Mouse (Mus musculus): ENCODE measurements around the gene Gm20708. TPM values are rescaled to one million over a fixed set of nuclear protein-coding genes. Genes with fewer than 3 reads are reported as not detected.

The Gm20708 gene
- polyA plus RNA-seq, 1 experiment = not detected

DNA sequence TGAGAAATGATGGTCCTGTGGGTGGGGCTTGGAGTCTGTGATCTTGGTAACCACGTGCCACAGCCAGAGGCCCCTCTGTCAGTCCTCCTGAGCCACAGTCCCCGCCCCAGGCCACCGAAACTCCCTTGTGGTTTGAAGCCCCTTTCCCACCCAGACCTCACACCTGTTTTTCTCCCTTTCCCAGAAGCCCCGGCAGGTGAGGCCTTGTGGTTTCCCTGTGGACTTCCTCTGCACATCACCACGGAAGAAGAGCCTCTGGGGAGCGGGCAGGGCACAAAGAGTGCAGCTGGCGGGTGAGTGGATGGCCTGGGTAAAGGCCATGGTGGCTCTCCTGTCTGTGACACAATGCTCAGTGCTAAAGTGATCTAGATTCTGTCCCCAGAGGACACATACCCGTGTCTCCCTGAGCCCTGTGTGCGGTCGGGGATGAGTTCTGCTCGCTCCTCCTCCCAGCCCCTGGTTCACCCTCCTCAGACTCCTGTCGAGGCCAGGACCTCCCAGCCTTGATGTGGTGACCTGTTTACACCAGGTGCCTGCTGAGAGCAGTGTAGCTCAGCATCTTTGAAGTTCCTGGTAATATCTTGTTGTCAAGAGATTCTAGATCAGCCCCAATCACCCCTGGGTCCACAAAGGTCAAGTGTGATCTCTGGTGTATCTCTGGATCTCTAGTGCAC lies 62.6 kb downstream of the Gm20708 start:
- Histone ChIP-seq H3K4me3 (ENCODE audit: insufficient read depth, low read depth, low read length) (no peak overlapping the region), H3K27ac (replicated peaks; ENCODE audit: low read depth, low read length) (no peak overlapping the region), H3K4me1 (ENCODE audit: control insufficient read depth, insufficient read depth, insufficient read length, low read length) (no peaks in the 10 kb centered on the region)

DNA sequence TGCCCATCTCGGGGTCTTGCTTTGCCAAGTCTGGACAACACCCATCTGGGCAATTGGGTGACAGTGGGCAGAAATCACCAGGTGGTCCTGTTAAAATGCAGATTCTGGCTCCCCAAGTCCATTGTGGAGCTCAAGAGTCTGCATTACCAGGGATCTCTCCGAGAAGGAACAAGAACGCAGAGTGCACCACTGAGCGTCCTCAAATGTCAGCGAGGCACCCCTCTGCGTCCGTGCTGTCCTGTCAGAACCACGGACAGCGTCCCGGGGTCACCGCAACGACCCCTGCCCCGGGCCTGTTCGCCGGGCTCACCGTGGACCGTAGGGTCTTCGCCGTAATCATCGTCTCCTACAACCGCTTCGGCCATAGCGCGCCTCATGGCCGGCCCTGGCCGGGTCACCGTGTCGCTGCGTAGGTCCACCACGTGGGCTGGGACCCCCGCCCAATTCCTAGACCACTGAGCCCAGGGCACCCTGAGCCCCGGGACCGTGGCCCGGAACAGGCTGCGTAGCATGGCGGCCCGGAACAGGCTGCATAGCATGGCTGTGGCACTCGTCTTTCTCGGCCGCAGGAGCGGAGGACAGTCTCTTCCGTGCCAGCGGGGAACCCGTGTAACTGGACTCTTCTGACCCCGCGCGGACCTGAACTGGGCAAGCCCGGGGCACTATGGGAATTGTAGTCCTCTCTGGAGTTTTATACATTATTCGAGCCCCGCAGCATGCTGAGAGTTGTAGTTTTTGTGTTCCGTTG lies 63.6 kb downstream of the Gm20708 start, which contains the start of gene Tha1:
Gene Tha1 (minus strand): TSS at position 621 of the 748 bp plus-strand sequence.
- H3K4me3 ChIP-seq (ENCODE audit: insufficient read depth, low read depth, low read length) = peak within 1 kb of the TSS; percentile 90
- H3K27ac ChIP-seq (replicated peaks; ENCODE audit: low read depth, low read length) = peak within 1 kb of the TSS; percentile 40
- no peaks in the 10 kb centered on the region for H3K4me1 ChIP-seq (ENCODE audit: control insufficient read depth, insufficient read depth, insufficient read length, low read length)

DNA sequence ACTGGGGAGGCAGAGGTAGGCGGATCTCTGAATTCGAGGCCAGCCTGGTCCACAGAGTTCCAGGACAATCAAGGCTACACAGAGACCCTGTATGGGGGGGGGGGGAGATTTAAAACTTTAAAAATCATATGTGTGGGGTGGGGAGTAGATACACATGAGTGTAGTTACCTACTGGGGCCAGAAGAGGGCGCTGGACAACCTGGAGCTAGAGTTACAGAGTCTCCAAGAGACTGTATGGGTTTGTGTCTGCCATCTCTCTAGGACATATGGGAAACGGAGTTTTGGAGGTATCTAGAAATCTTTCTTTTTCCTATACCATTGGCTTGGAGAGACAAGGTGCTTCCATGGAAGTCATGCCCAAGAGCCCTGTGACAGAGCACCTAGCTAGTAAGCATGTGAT lies 65.0 kb downstream of the Gm20708 start:
- no peak overlapping the region for H3K4me3 ChIP-seq (ENCODE audit: insufficient read depth, low read depth, low read length)
- peaks cover under 1% of the 10 kb centered on the region; the same call in 1 of the 2 replicates for H3K4me1 ChIP-seq (ENCODE audit: control insufficient read depth, insufficient read depth, insufficient read length, low read length)
- no peak overlapping the region for H3K27ac ChIP-seq (replicated peaks; ENCODE audit: low read depth, low read length)

DNA sequence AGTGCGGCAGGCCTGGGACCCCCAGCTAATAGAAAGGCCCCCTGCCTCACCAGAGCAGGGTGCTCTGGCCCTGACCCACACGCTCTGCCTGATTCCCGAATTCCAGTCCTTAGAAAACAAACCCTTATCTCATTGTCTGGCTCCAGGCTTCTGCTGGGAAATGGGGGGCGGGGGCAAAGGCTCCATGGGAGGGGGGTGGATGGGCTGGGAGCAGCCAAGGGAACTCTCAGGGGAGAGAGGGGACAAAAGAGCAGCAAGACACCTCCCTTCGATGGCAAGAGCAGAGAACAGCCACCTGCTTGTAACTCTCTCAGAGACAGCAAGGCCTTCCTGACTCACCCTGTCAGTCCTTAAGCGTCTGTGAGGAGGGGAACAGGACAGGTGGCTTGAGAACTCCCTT lies 66.2 kb downstream of the Gm20708 start:
- Histone ChIP-seq H3K4me1 (ENCODE audit: control insufficient read depth, insufficient read depth, insufficient read length, low read length) (peaks cover 3% of the 10 kb centered on the region), H3K27ac (replicated peaks; ENCODE audit: low read depth, low read length) (no peak overlapping the region), H3K4me3 (ENCODE audit: insufficient read depth, low read depth, low read length) (no peak overlapping the region)

DNA sequence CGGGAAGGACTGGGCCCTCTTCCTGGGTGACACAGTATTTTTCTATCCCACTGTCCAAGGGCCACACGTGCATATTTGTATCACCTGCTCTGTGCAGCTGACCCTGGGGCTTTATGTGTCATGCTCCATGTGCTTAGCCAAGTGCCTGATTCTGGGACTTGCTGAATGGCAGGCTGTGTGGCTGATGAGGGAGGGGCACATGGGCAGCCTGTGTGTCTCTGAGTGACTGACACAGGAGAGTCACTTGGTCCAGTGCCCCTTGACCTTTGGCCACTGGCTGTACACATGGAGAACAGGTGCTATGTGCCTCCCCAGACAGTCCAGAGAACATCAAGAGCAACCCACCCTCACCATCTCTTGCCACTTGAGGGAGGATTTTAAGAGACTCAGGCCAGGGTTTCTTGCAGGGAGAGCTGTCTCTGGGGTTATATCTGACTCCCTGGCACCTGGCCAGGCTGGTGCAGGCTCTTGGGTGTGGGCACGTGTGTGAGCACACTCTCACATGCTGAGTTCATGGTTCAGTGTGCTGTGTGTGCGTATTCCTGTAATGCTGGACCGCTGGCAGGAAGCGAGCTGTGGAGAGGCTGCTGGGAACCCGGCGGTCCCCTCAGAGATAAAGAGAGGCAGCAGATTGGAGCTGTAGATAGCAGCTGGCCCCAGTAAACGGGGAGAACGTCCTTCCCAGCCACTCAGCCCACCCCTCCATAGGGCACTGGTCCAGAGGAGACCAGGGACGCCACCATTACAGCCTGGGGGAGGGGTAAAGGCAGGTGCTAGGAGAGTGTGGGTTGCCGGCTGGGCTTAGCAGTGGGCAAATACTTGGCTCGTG lies 68.7 kb downstream of the Gm20708 start:
- Histone ChIP-seq H3K4me1 (ENCODE audit: control insufficient read depth, insufficient read depth, insufficient read length, low read length) (peaks cover 14% of the 10 kb centered on the region), H3K27ac (replicated peaks; ENCODE audit: low read depth, low read length) (peak overlapping the region; percentile 59; the same call in 1 of the 2 replicates)

DNA sequence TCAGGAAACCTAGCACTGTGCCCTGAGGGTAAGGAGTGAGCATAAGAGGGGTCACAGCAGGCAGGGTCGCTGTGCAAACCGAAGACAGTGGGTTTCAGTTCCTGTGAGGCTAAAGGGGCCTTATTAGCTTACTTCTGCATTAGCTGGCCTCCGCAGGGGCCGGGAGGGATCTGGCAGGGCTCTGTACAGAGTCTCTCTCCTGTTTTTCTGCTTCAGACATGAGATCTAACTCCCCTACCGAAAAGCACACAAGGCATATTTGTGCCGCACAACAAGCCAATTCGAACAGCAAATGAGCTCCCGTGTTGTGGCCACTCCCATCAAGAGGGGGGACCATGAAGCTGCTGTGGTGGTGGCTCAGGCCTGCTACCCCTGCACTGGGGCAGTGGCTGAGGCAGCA lies 69.4 kb downstream of the Gm20708 start:
- Histone ChIP-seq H3K4me3 (ENCODE audit: insufficient read depth, low read depth, low read length) (no peak overlapping the region), H3K27ac (replicated peaks; ENCODE audit: low read depth, low read length) (no peak overlapping the region), H3K4me1 (ENCODE audit: control insufficient read depth, insufficient read depth, insufficient read length, low read length) (peaks cover 14% of the 10 kb centered on the region)

More for the DNA sequence above, 68.7 kb downstream of the Gm20708 start:
- H3K4me3 ChIP-seq (ENCODE audit: insufficient read depth, low read depth, low read length) = no peak overlapping the region

DNA sequence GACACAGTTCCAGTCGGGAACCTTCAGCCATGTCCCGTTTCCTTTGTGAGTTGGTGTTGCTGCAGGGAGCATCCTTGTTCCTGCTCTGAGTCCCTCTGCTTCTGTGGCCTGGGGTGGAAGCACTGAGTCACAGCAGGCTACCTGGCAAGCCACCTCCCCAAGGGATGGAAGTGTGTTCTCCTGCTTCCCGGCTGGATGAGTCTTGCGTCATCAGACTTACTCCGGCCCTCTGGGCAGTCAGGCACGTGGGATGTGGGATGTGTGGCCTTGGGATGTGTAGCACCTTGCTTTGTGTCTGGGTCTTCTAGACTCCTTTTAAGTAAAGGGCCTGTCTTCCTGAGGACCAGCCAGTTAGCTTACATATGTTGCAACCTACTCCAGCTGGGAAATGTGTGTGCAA lies 70.2 kb downstream of the Gm20708 start:
- no peak overlapping the region for H3K27ac ChIP-seq (replicated peaks; ENCODE audit: low read depth, low read length)
- H3K4me1 ChIP-seq (ENCODE audit: control insufficient read depth, insufficient read depth, insufficient read length, low read length) = peaks cover 14% of the 10 kb centered on the region
- no peak overlapping the region for H3K4me3 ChIP-seq (ENCODE audit: insufficient read depth, low read depth, low read length)

DNA sequence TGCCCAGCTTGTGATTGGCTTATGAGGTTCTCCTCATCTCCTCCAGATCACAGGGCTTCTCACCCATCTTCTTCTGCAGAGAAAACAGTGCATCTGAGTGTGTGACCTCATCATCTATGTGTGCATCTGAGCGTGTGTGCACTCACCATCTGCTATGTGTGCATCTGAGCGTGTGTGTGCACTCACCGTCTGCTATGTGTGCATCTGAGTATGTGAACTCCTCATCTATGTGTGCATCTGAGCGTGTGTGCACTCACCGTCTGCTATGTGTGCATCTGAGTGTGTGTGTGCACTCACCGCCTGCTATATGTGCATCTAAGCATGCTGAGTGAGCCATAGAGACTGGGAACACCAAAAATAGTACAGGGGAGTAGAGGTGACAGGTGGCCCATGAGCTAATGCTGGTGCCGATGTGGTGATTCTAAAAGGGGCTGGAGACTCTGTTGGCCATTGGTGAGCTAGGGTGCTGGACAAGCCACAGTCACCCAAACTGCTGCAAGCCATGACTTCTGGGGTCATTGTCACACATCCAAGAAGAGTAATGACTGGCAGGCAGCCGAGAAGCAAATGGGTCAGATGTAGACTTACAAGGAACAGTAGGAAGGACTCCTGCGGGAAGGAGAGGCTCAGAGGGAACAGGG lies 71.0 kb downstream of the Gm20708 start:
- Histone ChIP-seq H3K4me1 (ENCODE audit: control insufficient read depth, insufficient read depth, insufficient read length, low read length) (peaks cover 14% of the 10 kb centered on the region), H3K27ac (replicated peaks; ENCODE audit: low read depth, low read length) (no peak overlapping the region), H3K4me3 (ENCODE audit: insufficient read depth, low read depth, low read length) (no peak overlapping the region)

DNA sequence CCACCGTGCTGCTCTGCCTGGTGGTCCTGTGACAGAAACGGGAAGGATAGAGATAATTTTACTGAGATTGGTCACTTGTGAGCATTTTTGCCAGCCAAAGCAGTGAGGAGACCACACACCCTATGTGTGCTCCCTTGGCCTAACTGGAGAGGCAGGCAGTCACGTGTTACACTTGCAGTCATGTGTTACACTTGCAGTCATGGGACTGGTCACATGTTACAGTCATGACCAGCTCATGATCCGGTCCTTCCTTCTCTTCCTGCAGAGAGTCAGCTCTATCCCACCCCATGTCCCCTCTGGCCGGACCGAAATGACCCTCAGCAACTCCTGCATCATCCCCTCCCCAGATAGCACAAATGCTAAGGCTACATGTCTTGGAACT lies 71.5 kb downstream of the Gm20708 start:
- no peak overlapping the region for H3K27ac ChIP-seq (replicated peaks; ENCODE audit: low read depth, low read length)
- H3K4me3 ChIP-seq (ENCODE audit: insufficient read depth, low read depth, low read length) = no peak overlapping the region
- peaks cover 14% of the 10 kb centered on the region for H3K4me1 ChIP-seq (ENCODE audit: control insufficient read depth, insufficient read depth, insufficient read length, low read length)

DNA sequence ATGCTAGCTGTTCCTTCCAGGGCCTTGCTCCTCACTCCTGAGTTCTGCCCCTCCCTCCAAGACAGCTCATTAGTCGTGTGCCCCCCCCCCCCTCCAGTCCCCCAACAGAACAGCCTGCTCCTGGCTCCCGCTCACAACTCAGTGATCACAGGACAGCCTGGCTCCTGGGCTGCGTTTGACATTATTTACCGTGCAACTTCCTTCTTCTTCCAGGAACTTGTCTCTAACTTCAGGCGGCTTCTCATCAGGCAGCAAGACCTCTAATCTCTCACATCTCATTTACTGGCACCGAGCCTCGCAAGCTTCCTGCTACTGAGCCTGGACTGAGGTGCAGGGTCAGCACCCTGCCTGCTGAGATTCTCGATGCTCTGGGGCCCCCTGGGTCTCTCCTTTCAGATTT lies 72.3 kb downstream of the Gm20708 start:
- H3K4me1 ChIP-seq (ENCODE audit: control insufficient read depth, insufficient read depth, insufficient read length, low read length) = peaks cover 14% of the 10 kb centered on the region
- H3K4me3 ChIP-seq (ENCODE audit: insufficient read depth, low read depth, low read length) = no peak overlapping the region
- no peak overlapping the region for H3K27ac ChIP-seq (replicated peaks; ENCODE audit: low read depth, low read length)

DNA sequence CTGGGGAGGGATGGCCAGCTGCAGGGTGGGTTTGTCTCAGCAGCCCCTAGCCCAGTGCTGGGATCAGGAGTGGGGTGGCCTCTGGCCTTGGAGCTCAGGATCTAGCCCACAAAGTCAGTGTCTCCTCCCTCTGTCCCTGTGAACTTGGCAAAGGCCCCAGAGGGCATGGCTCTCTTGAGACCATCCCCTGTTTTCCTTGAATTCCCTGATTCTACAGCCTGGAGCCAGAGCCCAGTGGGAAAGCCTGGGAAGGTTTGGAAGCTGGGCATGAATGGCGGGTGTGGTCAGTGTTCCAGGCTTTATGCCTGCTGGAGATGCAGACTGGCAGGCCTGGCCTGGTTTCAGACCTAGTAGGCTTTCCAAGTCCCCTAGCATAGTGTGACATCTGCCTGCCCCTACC lies 72.7 kb downstream of the Gm20708 start:
- Histone ChIP-seq H3K4me3 (ENCODE audit: insufficient read depth, low read depth, low read length) (no peak overlapping the region), H3K27ac (replicated peaks; ENCODE audit: low read depth, low read length) (no peak overlapping the region), H3K4me1 (ENCODE audit: control insufficient read depth, insufficient read depth, insufficient read length, low read length) (peaks cover 14% of the 10 kb centered on the region)

DNA sequence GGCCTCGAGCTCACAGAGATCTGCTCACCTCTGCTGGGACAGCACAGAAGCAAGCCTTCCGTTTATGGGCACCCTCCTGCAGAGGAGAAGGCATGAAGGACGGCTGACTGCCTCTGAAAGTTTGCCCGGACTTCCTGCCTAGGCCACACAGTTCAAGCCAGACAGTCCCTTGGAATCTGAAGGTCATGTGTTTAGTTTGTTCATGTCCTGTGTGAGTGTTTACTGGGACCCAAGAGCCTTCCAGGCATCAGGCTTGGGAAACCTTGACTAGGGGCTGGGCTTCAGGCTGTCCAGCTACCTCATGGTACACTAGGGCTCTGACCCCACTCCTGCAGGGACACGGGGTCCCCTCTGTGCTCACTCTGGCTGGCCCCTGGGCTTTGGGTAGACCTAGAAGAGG lies 76.5 kb downstream of the Gm20708 start:
- Histone ChIP-seq H3K27ac (replicated peaks; ENCODE audit: low read depth, low read length) (no peak overlapping the region), H3K4me3 (ENCODE audit: insufficient read depth, low read depth, low read length) (no peak overlapping the region), H3K4me1 (ENCODE audit: control insufficient read depth, insufficient read depth, insufficient read length, low read length) (peaks cover 9% of the 10 kb centered on the region)

DNA sequence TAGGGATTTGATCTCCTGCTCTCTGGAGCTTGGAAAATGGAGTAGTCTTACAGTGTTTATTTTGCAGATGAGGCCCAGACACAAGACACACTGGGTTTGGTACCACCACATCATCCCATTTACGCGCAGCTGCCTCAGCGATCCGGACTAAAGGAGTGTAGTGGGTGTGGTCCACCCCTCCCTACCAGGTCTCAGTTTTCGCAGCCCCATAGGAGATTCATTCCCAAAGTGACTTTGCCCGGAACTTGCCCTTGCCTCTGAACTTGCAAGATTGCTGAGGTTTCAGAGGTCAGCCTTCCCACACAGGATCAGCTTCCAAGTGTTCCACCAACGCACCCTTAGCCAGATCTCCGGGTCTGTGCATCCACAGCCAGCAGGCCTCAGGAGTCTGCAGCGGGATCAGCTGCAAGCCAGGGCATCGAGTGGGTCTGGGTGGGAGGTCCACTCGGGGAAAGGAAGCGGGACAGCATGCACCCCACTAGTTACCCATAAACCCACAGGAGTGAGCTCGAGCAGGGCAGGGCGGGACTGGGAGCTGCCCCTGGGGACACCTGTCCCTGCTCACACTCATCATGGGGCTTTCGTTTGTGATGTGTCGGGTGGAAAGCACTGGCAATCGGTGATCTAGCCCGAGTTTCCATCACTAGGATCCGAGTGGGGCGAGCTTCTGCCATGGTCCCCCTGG lies 78.8 kb downstream of the Gm20708 start:
- Histone ChIP-seq H3K4me3 (ENCODE audit: insufficient read depth, low read depth, low read length) (no peak overlapping the region), H3K4me1 (ENCODE audit: control insufficient read depth, insufficient read depth, insufficient read length, low read length) (no peaks in the 10 kb centered on the region), H3K27ac (replicated peaks; ENCODE audit: low read depth, low read length) (no peak overlapping the region)
